17 mouse cellular contexts compared by ENCODE assay signal in genomic region chr16:36016335-36016734, GRCm38 (mm10).
"Had no signal": no experiment of that assay in that cellular context is flagged by ENCODE, and none has a peak within 500 bp of the region (broad histone marks: within the 10 kb centered on the region; RNA-seq: fewer than 3 reads in every experiment).

No protein-coding gene starts in this region.

- DNase-seq: retina, postnatal 1 day; right cerebral cortex, adult 18-20 months; right cerebral cortex, postnatal 14 days; right cerebral cortex, postnatal 25 days; right cerebral cortex, postnatal 4 days; spleen, adult 18-20 months; thymus, adult 18-20 months; thymus, adult 2 months; thymus, postnatal 14 days; thymus, postnatal 25 days; thymus, postnatal 36 days; thymus, postnatal 4 days had no signal

- H3K27ac ChIP-seq: neural tube, embryonic 12.5 days; neural tube, embryonic 13.5 days; neural tube, embryonic 15.5 days; stomach, embryonic 15.5 days; stomach, postnatal 0 days had no signal

- H3K27me3 ChIP-seq: neural tube, embryonic 12.5 days; neural tube, embryonic 13.5 days; neural tube, embryonic 15.5 days; stomach, embryonic 15.5 days had no signal

- H3K9me3 ChIP-seq: neural tube, embryonic 12.5 days; neural tube, embryonic 13.5 days; neural tube, embryonic 15.5 days; stomach, embryonic 15.5 days had no signal

- H3K4me2 ChIP-seq: neural tube, embryonic 12.5 days; neural tube, embryonic 13.5 days; neural tube, embryonic 15.5 days; stomach, embryonic 15.5 days had no signal

- H3K4me3 ChIP-seq: neural tube, embryonic 12.5 days; neural tube, embryonic 13.5 days; neural tube, embryonic 15.5 days; stomach, embryonic 15.5 days had no signal

- H3K9ac ChIP-seq: neural tube, embryonic 12.5 days; neural tube, embryonic 13.5 days; neural tube, embryonic 15.5 days; stomach, embryonic 15.5 days had no signal

- H3K4me1 ChIP-seq: neural tube, embryonic 12.5 days; neural tube, embryonic 13.5 days; neural tube, embryonic 15.5 days; stomach, embryonic 15.5 days had no signal
